Mouse (Mus musculus): Measurements from ENCODE around the gene Sema7a.

- TF ChIP-seq CTCF (IDR thresholded peaks at IDR 0.05; ENCODE audit: extremely low read depth, insufficient read depth, insufficient read length, insufficient replicate concordance) (no peak), POLR2A (IDR thresholded peaks at IDR 0.05; ENCODE audit: low read depth, low read length) (no peak)
Observed at GRCm38 (mm10) chr9:57964528-57965250, 24.8 kb downstream of the Sema7a start.
